Mouse (Mus musculus): ENCODE results near the gene Ttbk1. TPM values are rescaled to one million over a fixed set of nuclear protein-coding genes. Genes with fewer than 3 reads are reported as not detected.

Gene Ttbk1
- total and polyA plus RNA-seq, 3 experiments = 0.08 TPM; not detected in 2

DNA sequence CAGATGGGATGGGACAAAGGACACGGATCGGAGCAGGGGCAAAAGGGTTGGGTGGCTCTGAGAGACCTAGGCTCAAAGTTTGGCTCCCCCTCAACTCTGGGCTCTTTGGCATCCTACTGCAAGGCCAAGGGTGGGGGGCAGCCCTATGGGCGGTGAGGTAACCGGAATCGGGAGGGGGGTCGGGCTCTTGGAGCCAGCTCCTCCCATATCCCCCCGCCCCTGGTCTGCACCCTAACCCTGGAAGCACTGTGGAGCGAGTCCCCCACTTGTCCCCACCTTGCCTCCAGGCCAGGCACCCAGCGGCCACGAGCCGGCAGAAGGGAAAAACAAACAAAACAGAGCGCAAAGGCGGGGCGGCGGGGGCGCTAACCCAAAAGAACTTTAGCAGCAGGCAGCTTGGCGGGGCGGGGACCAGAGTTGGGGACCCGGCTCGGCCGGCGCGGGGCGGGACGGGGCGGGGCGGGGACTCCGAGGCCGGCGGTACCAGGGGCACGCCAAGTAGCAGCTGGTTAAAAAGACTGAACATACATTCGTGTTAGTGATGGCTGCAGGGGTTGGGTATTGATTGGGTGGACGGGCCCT, 32.3 kb downstream of the Ttbk1 start:
- Histone ChIP-seq H3K4me3 (ENCODE audit: control insufficient read depth in 1 of 2, insufficient read depth in 1 of 2, low read depth in 2 of 2, low read length in 2 of 2) (no peak overlapping the region), H3K9ac (ENCODE audit: control insufficient read depth, low read depth, low read length, poor library complexity, severe bottlenecking) (no peak overlapping the region), H3K79me2 (ENCODE audit: control insufficient read depth, insufficient read depth, low read length, poor library complexity) (no peaks in the 10 kb centered on the region), H3K9me3 (replicated peaks; ENCODE audit: insufficient read depth, low read length) (no peaks in the 10 kb centered on the region), H3K4me1 (ENCODE audit: control insufficient read depth in 1 of 2, insufficient read depth in 2 of 2, low read length in 2 of 2) (no peaks in the 10 kb centered on the region), H3K27ac (ENCODE audit: control insufficient read depth, low read depth, low read length) (no peak overlapping the region), H3K27me3 (ENCODE audit: control insufficient read depth in 1 of 2, insufficient read depth in 2 of 2, low read length in 2 of 2) (peaks cover 0 to 1% of the 10 kb centered on the region in 2 experiments; a peak in 1 of 4 replicates), H3K36me3 (ENCODE audit: control insufficient read depth in 1 of 2, insufficient read depth in 2 of 2, low read length in 2 of 2) (no peaks in the 10 kb centered on the region)
- DNase-seq (ENCODE audit: low read depth, low spot score) = no peak
- no peak for TF ChIP-seq POLR2AphosphoS2 (IDR thresholded peaks at IDR 0.05; ENCODE audit: low read length)
- TF ChIP-seq MXI1 (IDR thresholded peaks at IDR 0.05; ENCODE audit: low read depth, low read length) = no peak
- TF ChIP-seq MAFK (IDR thresholded peaks at IDR 0.05; ENCODE audit: borderline replicate concordance, low read depth, low read length) = no peak
- no peak for TF ChIP-seq MYC (IDR thresholded peaks at IDR 0.05; ENCODE audit: low read depth, low read length)
- TF ChIP-seq GATA1 (IDR thresholded peaks at IDR 0.05; ENCODE audit: low read depth, low read length) = no peak
- no peak for TF ChIP-seq USF1 (IDR thresholded peaks at IDR 0.05; ENCODE audit: low read depth, low read length)
- TF ChIP-seq NRF1 (IDR thresholded peaks at IDR 0.05; ENCODE audit: insufficient read depth, low read depth, low read length, poor library complexity, severe bottlenecking) = no peak
- TF ChIP-seq TAL1 (IDR thresholded peaks at IDR 0.05; ENCODE audit: low read length) = no peak
- TF ChIP-seq RCOR1 (IDR thresholded peaks at IDR 0.05; ENCODE audit: low read depth, low read length) = no peak
- TF ChIP-seq JUND (IDR thresholded peaks at IDR 0.05; ENCODE audit: low read depth, low read length) = no peak
- TF ChIP-seq NELFE (IDR thresholded peaks at IDR 0.05; ENCODE audit: low read depth, low read length) = no peak

GRCm38 (mm10) chr17:46454539-46454938, 32.9 kb downstream of the Ttbk1 start:
- TF ChIP-seq ETS1 (IDR thresholded peaks at IDR 0.05; ENCODE audit: low read depth, low read length) (no peak), USF2 (IDR thresholded peaks at IDR 0.05; ENCODE audit: borderline replicate concordance in 1 of 2, insufficient read depth in 1 of 2, low read depth in 1 of 2, low read length in 2 of 2) (no peak)
- H3K27me3 ChIP-seq (ENCODE audit: control insufficient read depth in 1 of 2, insufficient read depth in 2 of 2, low read length in 2 of 2) = peaks cover 0 to 1% of the 10 kb centered on the region in 2 experiments; a peak in 1 of 4 replicates

DNA sequence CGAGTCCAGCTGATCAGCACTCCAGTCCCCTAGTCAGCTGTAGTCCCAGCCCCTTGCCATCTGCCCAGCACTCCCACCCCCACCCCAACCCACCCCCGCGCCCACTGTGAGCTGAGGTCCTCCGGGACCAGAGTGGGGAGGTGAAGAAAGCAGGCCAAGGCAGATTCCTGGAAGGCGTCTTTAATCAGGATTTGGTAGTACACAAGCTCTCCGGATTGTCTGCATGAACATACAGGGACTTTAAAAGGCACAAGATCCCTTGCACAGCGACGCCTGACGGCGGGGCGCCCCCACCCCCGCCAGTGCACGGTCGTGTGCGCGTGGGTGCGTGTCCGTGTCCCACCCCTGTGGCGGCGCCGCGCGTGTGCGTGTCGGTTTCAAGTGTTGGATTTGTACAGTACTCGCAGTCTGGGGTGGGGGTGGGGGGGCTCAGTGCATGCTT, 33.5 kb downstream of the Ttbk1 start:
- no peaks in the 10 kb centered on the region for H3K36me3 ChIP-seq (ENCODE audit: control insufficient read depth in 1 of 2, insufficient read depth in 2 of 2, low read length in 2 of 2)
- H3K4me1 ChIP-seq (ENCODE audit: control insufficient read depth in 1 of 2, insufficient read depth in 2 of 2, low read length in 2 of 2) = no peaks in the 10 kb centered on the region
- no peak for TF ChIP-seq RCOR1 (IDR thresholded peaks at IDR 0.05; ENCODE audit: low read depth, low read length)
- no peak for TF ChIP-seq POLR2AphosphoS5 (IDR thresholded peaks at IDR 0.05; ENCODE audit: borderline replicate concordance, low read depth, low read length)
- no peak for TF ChIP-seq BHLHE40 (IDR thresholded peaks at IDR 0.05; ENCODE audit: borderline replicate concordance, low read depth, low read length)
- no peak for TF ChIP-seq ELF1 (IDR thresholded peaks at IDR 0.05; ENCODE audit: low read depth, low read length)
- TF ChIP-seq SMC3 (IDR thresholded peaks at IDR 0.05; ENCODE audit: low read depth, low read length) = no peak
- TF ChIP-seq ZC3H11A (IDR thresholded peaks at IDR 0.05; ENCODE audit: low read depth, low read length) = no peak
- TF ChIP-seq EP300 (IDR thresholded peaks at IDR 0.05; ENCODE audit: low read depth in 1 of 2, low read length in 2 of 2) = no peak
- no peak for TF ChIP-seq GABPA (IDR thresholded peaks at IDR 0.05; ENCODE audit: low read depth, low read length)
- no peak for TF ChIP-seq KAT2A (conservative IDR thresholded peaks at IDR 0.05; ENCODE audit: low read depth, low read length)
- no peak for TF ChIP-seq ZNF384 (IDR thresholded peaks at IDR 0.05; ENCODE audit: low read depth, low read length)
- TF ChIP-seq CHD2 (IDR thresholded peaks at IDR 0.05; ENCODE audit: low read length) = no peak
- no peak overlapping the region for H3K27ac ChIP-seq (ENCODE audit: control insufficient read depth, low read depth, low read length)
- no peaks in the 10 kb centered on the region for H3K79me2 ChIP-seq (ENCODE audit: control insufficient read depth, insufficient read depth, low read length, poor library complexity)
- no peak overlapping the region for H3K9ac ChIP-seq (ENCODE audit: control insufficient read depth, low read depth, low read length, poor library complexity, severe bottlenecking)
- H3K27me3 ChIP-seq (ENCODE audit: control insufficient read depth in 1 of 2, insufficient read depth in 2 of 2, low read length in 2 of 2) = peaks cover 0 to 1% of the 10 kb centered on the region in 2 experiments; a peak in 1 of 4 replicates
- no peak overlapping the region for H3K4me3 ChIP-seq (ENCODE audit: control insufficient read depth in 1 of 2, insufficient read depth in 1 of 2, low read depth in 2 of 2, low read length in 2 of 2)
- H3K9me3 ChIP-seq (replicated peaks; ENCODE audit: insufficient read depth, low read length) = no peaks in the 10 kb centered on the region
- no peak for DNase-seq (ENCODE audit: low read depth, low spot score)

More at GRCm38 (mm10) chr17:46454539-46454938, 32.9 kb downstream of the Ttbk1 start:
- no peak for DNase-seq (ENCODE audit: low read depth, low spot score)
- H3K9me3 ChIP-seq (replicated peaks; ENCODE audit: insufficient read depth, low read length) = no peaks in the 10 kb centered on the region
- H3K4me3 ChIP-seq (ENCODE audit: control insufficient read depth in 1 of 2, insufficient read depth in 1 of 2, low read depth in 2 of 2, low read length in 2 of 2) = no peak overlapping the region
- H3K36me3 ChIP-seq (ENCODE audit: control insufficient read depth in 1 of 2, insufficient read depth in 2 of 2, low read length in 2 of 2) = no peaks in the 10 kb centered on the region
- no peaks in the 10 kb centered on the region for H3K4me1 ChIP-seq (ENCODE audit: control insufficient read depth in 1 of 2, insufficient read depth in 2 of 2, low read length in 2 of 2)
- H3K79me2 ChIP-seq (ENCODE audit: control insufficient read depth, insufficient read depth, low read length, poor library complexity) = no peaks in the 10 kb centered on the region
- no peak overlapping the region for H3K27ac ChIP-seq (ENCODE audit: control insufficient read depth, low read depth, low read length)
- H3K9ac ChIP-seq (ENCODE audit: control insufficient read depth, low read depth, low read length, poor library complexity, severe bottlenecking) = no peak overlapping the region

Measured in MEL (cell line).